Mouse (Mus musculus) hindbrain, embryonic 11.5 days (tissue): Measurements from ENCODE around the gene Tmem267. TPM values are rescaled to one million over a fixed set of nuclear protein-coding genes. Genes with fewer than 3 reads are reported as not detected.

ENCODE experiments used
- ATAC-seq: fragments of 200-750 bp; cut with Nextera tagmentation; 2 replicates; pipeline ENCODE4 v1.8.0; 2017; ENCODE audit warnings: mild to moderate bottlenecking, moderate TSS enrichment, moderate library complexity; ENCODE audit not compliant: low FRiP score
- DNase-seq: peaks from one replicate; pipeline ENCODE4 v3.0.0-alpha.2; 2015; ENCODE audit warnings: low spot score
- H3K27ac ChIP-seq: fragments of 300-500 bp; sonication (generic); 2 replicates; pipeline ENCODE4 v1.5.1; 2014; ENCODE audit warnings: mild to moderate bottlenecking, low read depth, low read length
- H3K27me3 ChIP-seq: fragments of 300-500 bp; sonication (generic); 2 replicates; pipeline ENCODE4 v1.6.1; 2014; ENCODE audit warnings: mild to moderate bottlenecking, low read length, moderate library complexity, mixed read lengths; ENCODE audit not compliant: control insufficient read depth, insufficient read depth
- H3K36me3 ChIP-seq: fragments of 300-500 bp; sonication (generic); 2 replicates; pipeline ENCODE4 v1.6.1; 2014; ENCODE audit warnings: mild to moderate bottlenecking, low read length, moderate library complexity, mixed read lengths; ENCODE audit not compliant: control insufficient read depth, insufficient read depth
- H3K4me1 ChIP-seq: fragments of 300-500 bp; sonication (generic); replicated peaks from 2 replicates; pipeline ENCODE4 v1.6.1; 2014; ENCODE audit warnings: low read length, mixed read lengths; ENCODE audit not compliant: control insufficient read depth, insufficient read depth
- H3K4me2 ChIP-seq: fragments of 300-500 bp; sonication (generic); replicated peaks from 2 replicates; pipeline ENCODE4 v1.6.1; 2014; ENCODE audit warnings: mild to moderate bottlenecking, low read depth, low read length
- H3K4me3 ChIP-seq: fragments of 300-500 bp; sonication (generic); 2 replicates; pipeline ENCODE4 v1.5.1; 2014; ENCODE audit warnings: low read depth, low read length
- H3K9ac ChIP-seq: fragments of 300-500 bp; sonication (generic); 2 replicates; pipeline ENCODE4 v1.6.1; 2014; ENCODE audit warnings: low read depth, low read length
- H3K9me3 ChIP-seq: fragments of 300-500 bp; sonication (generic); 2 replicates; pipeline ENCODE4 v1.6.1; 2016; ENCODE audit warnings: low read length; ENCODE audit not compliant: control insufficient read depth
- WGBS: fragments of 180-500 bp; shearing (Covaris S2); extraction: QIAGEN DNeasy Blood & Tissue Kit; methylation state at CpG from one replicate; pipeline ENCODE4 v1.1.7; 2014; 5-methylcytosine and 5-hydroxymethylcytosine counted together
- polyA plus RNA-seq: library from polyadenylated mRNA; unstranded; fragments of >200 nt; fragmentation: Nextera tagmentation; extraction: Ambion mirVana; gene quantifications from 2 replicates; pipeline ENCODE4 v1.2.1, GENCODE M21; 2014

Gene Tmem267
- 1.9 TPM in 2 replicates for polyA plus RNA-seq

DNA sequence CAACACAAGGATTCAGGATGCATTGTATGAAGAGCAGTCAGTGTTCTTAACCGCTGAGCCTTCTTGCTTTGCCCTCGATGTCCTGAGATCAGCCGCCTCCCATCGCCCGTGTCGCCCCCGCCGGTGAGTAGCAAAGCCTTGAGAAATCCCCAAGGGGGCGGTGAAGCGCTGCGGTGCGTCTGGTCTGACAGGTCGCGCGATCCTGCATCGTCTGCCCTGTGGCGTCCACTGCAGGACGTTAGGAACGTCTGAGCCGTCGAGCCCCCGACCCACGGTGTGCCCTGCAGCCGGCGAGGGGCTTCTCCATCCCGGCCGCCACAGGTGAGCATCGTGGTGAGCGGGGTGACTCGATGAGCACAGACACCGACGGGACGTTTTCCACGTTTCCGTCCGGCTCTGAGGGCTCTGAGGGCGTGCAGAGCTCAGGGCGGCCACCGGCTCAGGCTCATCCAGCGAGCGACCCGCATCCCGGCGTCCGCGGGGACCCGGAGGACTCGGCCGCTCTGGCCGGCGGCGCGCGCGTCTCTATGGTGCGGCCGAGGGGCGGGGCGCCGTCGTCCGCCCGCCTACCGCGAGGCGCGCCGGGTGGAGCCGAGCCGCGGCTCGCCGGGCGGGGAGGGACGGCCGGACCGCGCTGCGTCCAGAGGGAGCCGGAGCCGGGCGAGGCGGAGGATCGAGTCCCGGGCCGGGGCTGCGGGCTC is at the start of gene Tmem267, which contains the start of gene 3110070M22Rik:
TSS of gene Tmem267 (plus strand) at position 160 of the 701 bp plus-strand sequence.
TSS of gene 3110070M22Rik (minus strand) at position 504 of the 701 bp plus-strand sequence.
- Histone ChIP-seq H3K9me3 (peaks cover 5% of the 10 kb centered on the region), H3K27me3 (no peaks in the 10 kb centered on the region), H3K4me3 (no peak within 1 kb of the TSS), H3K4me1 (no peaks in the 10 kb centered on the region), H3K36me3 (0 out of 2 replicates have a peak, but pooled peaks cover 2% of the 10 kb centered on the region), H3K9ac (peak within 1 kb of the TSS; percentile 17; the same call in 1 of the 2 replicates), H3K27ac (peak within 1 kb of the TSS; percentile 1; the same call in 1 of the 2 replicates), H3K4me2 (peak within 1 kb of the TSS; percentile 12; the same call in 1 of the 2 replicates)
- peak; percentile 95 for DNase-seq
- 74% methylated on average over 87 of the region's 87 CpGs for WGBS
- no peak for ATAC-seq

DNA sequence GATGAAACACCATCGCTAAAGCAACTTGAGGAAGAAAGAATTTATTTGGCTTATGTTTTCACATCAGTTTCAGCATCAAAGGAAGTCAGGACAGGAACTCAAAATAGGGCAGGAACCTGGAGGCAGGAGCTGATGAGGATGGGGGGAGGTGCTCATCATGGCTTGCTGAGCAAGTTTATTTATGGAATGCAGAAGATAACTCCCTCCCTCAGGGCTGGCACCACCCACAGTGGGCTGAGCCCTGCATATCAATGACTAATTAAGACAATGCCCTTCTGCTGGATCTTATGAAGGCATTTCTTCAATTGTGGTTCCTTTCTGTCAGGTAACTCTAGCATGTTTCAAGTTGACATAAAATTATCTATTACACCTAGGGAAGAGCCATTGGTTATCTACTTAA is 45.6 kb upstream of the Tmem267 start:
- Histone ChIP-seq H3K9ac (no peak overlapping the region), H3K4me2 (no peak overlapping the region), H3K36me3 (peaks cover 12% of the 10 kb centered on the region), H3K27ac (no peak overlapping the region), H3K9me3 (no peaks in the 10 kb centered on the region), H3K27me3 (no peaks in the 10 kb centered on the region), H3K4me1 (no peaks in the 10 kb centered on the region), H3K4me3 (no peak overlapping the region)
- WGBS = 91% methylated on average over 1 of the region's 1 CpGs
- ATAC-seq (no peak), DNase-seq (no peak)

- Histone ChIP-seq H3K9me3 (no peaks in the 10 kb centered on the region), H3K9ac (no peak overlapping the region), H3K27ac (no peak overlapping the region), H3K36me3 (peaks cover 13% of the 10 kb centered on the region), H3K4me3 (no peak overlapping the region), H3K27me3 (no peaks in the 10 kb centered on the region), H3K4me1 (no peaks in the 10 kb centered on the region), H3K4me2 (no peak overlapping the region)
- no peak for ATAC-seq
- 95% methylated on average over 4 of the region's 4 CpGs for WGBS
- no peak for DNase-seq
Measured at GRCm38 (mm10) chr13:119453563-119453962, 34.3 kb upstream of the Tmem267 start.

DNA sequence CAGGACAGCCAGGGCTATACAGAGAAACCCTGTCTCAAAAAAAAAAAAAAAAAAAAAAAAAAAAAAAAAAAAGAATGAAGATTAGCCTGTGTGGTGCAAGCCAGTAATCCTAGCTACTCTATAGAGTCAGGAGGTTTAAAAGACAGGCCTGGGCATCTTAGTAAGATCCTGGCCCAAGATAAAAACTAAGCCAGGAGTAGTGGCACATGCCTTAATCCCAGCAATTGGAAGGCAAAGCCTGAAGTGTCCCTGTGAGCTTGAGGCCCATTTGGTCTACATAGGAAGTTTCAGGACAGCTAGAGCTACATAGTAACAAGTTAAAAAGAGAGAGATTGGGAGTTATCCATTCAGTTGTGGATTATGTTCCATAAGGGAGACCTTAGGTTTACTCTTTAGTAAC is 32.8 kb upstream of the Tmem267 start:
- no peaks in the 10 kb centered on the region for H3K9me3 ChIP-seq
- no peak overlapping the region for H3K4me2 ChIP-seq
- no peaks in the 10 kb centered on the region for H3K27me3 ChIP-seq
- no peak for ATAC-seq
- no peak overlapping the region for H3K4me3 ChIP-seq
- no peak for DNase-seq
- H3K4me1 ChIP-seq = no peaks in the 10 kb centered on the region
- no peak overlapping the region for H3K27ac ChIP-seq
- no peak overlapping the region for H3K9ac ChIP-seq
- H3K36me3 ChIP-seq = peaks cover 13% of the 10 kb centered on the region

DNA sequence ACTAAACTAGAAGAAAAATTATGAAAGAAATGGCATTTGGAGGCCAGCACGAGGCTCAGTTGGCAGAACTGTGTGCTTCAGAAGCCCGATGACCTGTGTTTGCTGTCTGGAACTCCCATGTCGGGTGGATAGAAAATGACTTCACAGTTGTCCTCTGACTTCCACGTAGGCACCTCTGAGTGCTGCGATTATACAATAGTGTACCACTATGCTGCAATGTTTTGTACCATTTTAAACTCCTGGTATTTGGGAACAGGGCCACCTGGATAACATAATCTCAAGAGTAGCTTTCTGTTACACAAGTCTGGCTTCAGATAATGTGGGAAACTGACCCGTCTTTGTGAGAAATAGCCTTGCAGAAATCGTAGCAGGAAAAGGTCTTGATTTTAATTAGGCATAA is 31.5 kb upstream of the Tmem267 start:
- 92% methylated on average over 7 of the region's 7 CpGs for WGBS
- Histone ChIP-seq H3K27me3 (no peaks in the 10 kb centered on the region), H3K9me3 (no peaks in the 10 kb centered on the region), H3K36me3 (peaks cover 7% of the 10 kb centered on the region; the same call in 1 of the 2 replicates), H3K27ac (no peak overlapping the region), H3K4me3 (no peak overlapping the region), H3K4me1 (no peaks in the 10 kb centered on the region), H3K9ac (no peak overlapping the region), H3K4me2 (no peak overlapping the region)
- DNase-seq (no peak), ATAC-seq (no peak)

- no peaks in the 10 kb centered on the region; the same call in 1 of the 2 replicates for H3K4me1 ChIP-seq
- H3K36me3 ChIP-seq = no peaks in the 10 kb centered on the region
- peak overlapping the region; percentile 62 for H3K4me3 ChIP-seq
- H3K9me3 ChIP-seq = no peaks in the 10 kb centered on the region
- H3K4me2 ChIP-seq = peak overlapping the region; percentile 36
- H3K27me3 ChIP-seq = no peaks in the 10 kb centered on the region
- WGBS = 11% methylated on average over 10 of the region's 10 CpGs
- peak overlapping the region; percentile 67 for H3K9ac ChIP-seq
- H3K27ac ChIP-seq = peak overlapping the region; percentile 65
- ATAC-seq = peak; percentile 73
- DNase-seq = peak; percentile 20
Measured at GRCm38 (mm10) chr13:119461900-119462595, 25.8 kb upstream of the Tmem267 start.

GRCm38 (mm10) chr13:119462596-119463560 is 25.0 kb upstream of the Tmem267 start, which contains the start of gene 4833420G17Rik:
TSS of gene 4833420G17Rik (plus strand) at chr13:119462768.
- 7% methylated on average over 57 of the region's 57 CpGs for WGBS
- Histone ChIP-seq H3K27ac (peak within 1 kb of the TSS; percentile 65), H3K4me2 (peak within 1 kb of the TSS; percentile 45), H3K36me3 (no peaks in the 10 kb centered on the region), H3K9me3 (no peaks in the 10 kb centered on the region), H3K4me1 (no peaks in the 10 kb centered on the region; the same call in 1 of the 2 replicates), H3K27me3 (no peaks in the 10 kb centered on the region), H3K9ac (peak within 1 kb of the TSS; percentile 67), H3K4me3 (peak within 1 kb of the TSS; percentile 62)
- ATAC-seq (peak; percentile 97), DNase-seq (peak; percentile 94)

DNA sequence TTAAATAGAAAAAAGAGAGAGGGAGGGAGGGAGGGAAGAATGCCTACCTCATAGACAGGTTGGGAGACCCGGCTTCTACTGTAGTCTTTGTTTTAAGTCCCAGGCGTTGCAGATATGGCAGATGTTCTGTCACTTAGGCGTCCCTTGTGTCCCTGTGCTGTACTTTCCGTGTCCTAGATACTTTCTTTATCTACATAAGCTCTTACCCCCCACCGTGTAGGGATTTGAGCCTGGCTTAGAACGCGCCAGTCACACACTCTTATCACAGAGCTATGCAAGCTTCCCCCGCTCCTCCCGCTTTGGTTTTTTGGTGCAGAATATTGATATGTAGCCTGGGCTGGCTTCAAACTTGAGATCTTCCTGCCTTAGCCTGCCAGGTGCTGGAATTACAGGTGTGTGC is 11.2 kb upstream of the Tmem267 start:
- Histone ChIP-seq H3K9ac (no peak overlapping the region), H3K36me3 (peaks cover 6% of the 10 kb centered on the region; the same call in 1 of the 2 replicates), H3K9me3 (no peaks in the 10 kb centered on the region), H3K27me3 (no peaks in the 10 kb centered on the region), H3K4me2 (no peak overlapping the region), H3K27ac (no peak overlapping the region), H3K4me3 (no peak overlapping the region), H3K4me1 (no peaks in the 10 kb centered on the region)
- DNase-seq (no peak), ATAC-seq (no peak)
- WGBS = 91% methylated on average over 9 of the region's 9 CpGs
